Mouse (Mus musculus): ENCODE measurements around the gene Ptprcap.
"Not testable (repeated sequence)": the region's sequence is repeated elsewhere in the genome, so short reads cannot be mapped to it uniquely, and the experiment has no call there.

The Ptprcap gene

GRCm38 (mm10) chr19:4125741-4126696, 27.4 kb upstream of the Ptprcap start, which contains the start of gene Aip:
Aip (minus strand) TSS chr19:4125858.
- peak; percentile 95 for DNase-seq (ENCODE audit: low read depth, low spot score)

GRCm38 (mm10) chr19:4126759-4127495, 26.5 kb upstream of the Ptprcap start:
- DNase-seq (ENCODE audit: low read depth, low spot score): no peak

GRCm38 (mm10) chr19:4129462-4129861, 23.9 kb upstream of the Ptprcap start:
- DNase-seq (ENCODE audit: low read depth, low spot score): no peak

GRCm38 (mm10) chr19:4130106-4130505, 23.3 kb upstream of the Ptprcap start:
- no peak for DNase-seq (ENCODE audit: low read depth, low spot score)

- DNase-seq (ENCODE audit: low read depth, low spot score): no peak
Observed at GRCm38 (mm10) chr19:4131075-4131474, 22.3 kb upstream of the Ptprcap start.

- no peak for DNase-seq (ENCODE audit: low read depth, low spot score)
Observed at GRCm38 (mm10) chr19:4131768-4132167, 21.6 kb upstream of the Ptprcap start.

- no peak for DNase-seq (ENCODE audit: low read depth, low spot score)
Observed at GRCm38 (mm10) chr19:4134354-4134753, 19.1 kb upstream of the Ptprcap start.

- DNase-seq (ENCODE audit: low read depth, low spot score): not testable (repeated sequence)
Observed at GRCm38 (mm10) chr19:4135229-4135962, 18.0 kb upstream of the Ptprcap start.

- not testable (repeated sequence) for DNase-seq (ENCODE audit: low read depth, low spot score)
Observed at GRCm38 (mm10) chr19:4135963-4136345, 17.4 kb upstream of the Ptprcap start.

GRCm38 (mm10) chr19:4136463-4136862, 16.9 kb upstream of the Ptprcap start:
- DNase-seq (ENCODE audit: low read depth, low spot score): no peak

- no peak for DNase-seq (ENCODE audit: low read depth, low spot score)
Observed at GRCm38 (mm10) chr19:4137913-4138312, 15.5 kb upstream of the Ptprcap start.

- no peak for DNase-seq (ENCODE audit: low read depth, low spot score)
Observed at GRCm38 (mm10) chr19:4139446-4139845, 14.0 kb upstream of the Ptprcap start, which contains the start of gene Gpr152. Gpr152 (plus strand) TSS chr19:4139787.

- no peak for DNase-seq (ENCODE audit: low read depth, low spot score)
Observed at GRCm38 (mm10) chr19:4140147-4140546, 13.3 kb upstream of the Ptprcap start.

- no peak for DNase-seq (ENCODE audit: low read depth, low spot score)
Observed at GRCm38 (mm10) chr19:4142416-4143173, 10.8 kb upstream of the Ptprcap start.

GRCm38 (mm10) chr19:4143759-4144268, 9.6 kb upstream of the Ptprcap start, which contains the start of gene Cabp4:
Cabp4 (minus strand) TSS chr19:4144033.
- no peak for DNase-seq (ENCODE audit: low read depth, low spot score)

GRCm38 (mm10) chr19:4144550-4145498, 8.6 kb upstream of the Ptprcap start:
- DNase-seq (ENCODE audit: low read depth, low spot score): no peak

GRCm38 (mm10) chr19:4145936-4146335, 7.5 kb upstream of the Ptprcap start:
- DNase-seq (ENCODE audit: low read depth, low spot score): no peak

GRCm38 (mm10) chr19:4146366-4147021, 6.9 kb upstream of the Ptprcap start:
- DNase-seq (ENCODE audit: low read depth, low spot score): no peak

- DNase-seq (ENCODE audit: low read depth, low spot score): no peak
Observed at GRCm38 (mm10) chr19:4147022-4147405, 6.4 kb upstream of the Ptprcap start.
